Mouse (Mus musculus) heart, postnatal 0 days (tissue): ENCODE data around the gene Car5a. TPM values are rescaled to one million over a fixed set of nuclear protein-coding genes. Genes with fewer than 3 reads are reported as not detected.

ENCODE experiments used
- ATAC-seq: fragments of 200-750 bp; cut with Nextera tagmentation; 2 replicates; pipeline ENCODE4 v1.8.0; 2017; ENCODE audit warnings: low read depth, moderate number of reproducible peaks, moderate library complexity; ENCODE audit not compliant: insufficient read depth
- DNase-seq: peaks from one replicate; pipeline ENCODE4 v3.0.0-alpha.2; 2016; ENCODE audit warnings: low spot score
- H3K27ac ChIP-seq: fragments of 300-500 bp; sonication (generic); 2 replicates; pipeline ENCODE4 v1.5.1; 2014; ENCODE audit warnings: low read depth, mild to moderate bottlenecking
- H3K27me3 ChIP-seq: fragments of 300-500 bp; sonication (generic); 2 replicates; pipeline ENCODE4 v1.6.1; 2014; ENCODE audit warnings: low read length, mixed read lengths; ENCODE audit not compliant: control insufficient read depth, insufficient read depth
- H3K36me3 ChIP-seq: fragments of 300-500 bp; sonication (generic); replicated peaks from 2 replicates; pipeline ENCODE4 v1.6.1; 2014; ENCODE audit warnings: low read length, mixed read lengths; ENCODE audit not compliant: control insufficient read depth, insufficient read depth
- H3K4me1 ChIP-seq: fragments of 300-500 bp; sonication (generic); 2 replicates; pipeline ENCODE4 v1.6.1; 2014; ENCODE audit warnings: antibody characterized with exemption; ENCODE audit not compliant: control insufficient read depth, insufficient read depth
- H3K4me2 ChIP-seq: fragments of 300-500 bp; sonication (generic); 2 replicates; pipeline ENCODE4 v1.6.1; 2014; ENCODE audit warnings: low read depth, mild to moderate bottlenecking, low read length, moderate library complexity
- H3K4me3 ChIP-seq: fragments of 300-500 bp; sonication (generic); 2 replicates; pipeline ENCODE4 v1.5.1; 2014; ENCODE audit warnings: low read depth, low read length
- H3K9ac ChIP-seq: fragments of 300-500 bp; sonication (generic); replicated peaks from 2 replicates; pipeline ENCODE4 v1.6.1; 2014; ENCODE audit warnings: low read depth, low read length, mixed read lengths
- H3K9me3 ChIP-seq: fragments of 300-500 bp; sonication (generic); replicated peaks from 2 replicates; pipeline ENCODE4 v1.6.1; 2016; ENCODE audit warnings: low read length; ENCODE audit not compliant: control insufficient read depth
- CTCF ChIP-seq: IDR thresholded peaks from 2 replicates; pipeline ENCODE4 v1.5.1; 2016; ENCODE audit warnings: antibody characterized with exemption, control low read depth, low read depth
- EP300 ChIP-seq: IDR thresholded peaks from 2 replicates; pipeline ENCODE4 v1.6.1; 2016; ENCODE audit warnings: antibody characterized with exemption, low read depth
- WGBS: fragments of 180-500 bp; shearing (Covaris S2); extraction: QIAGEN DNeasy Blood & Tissue Kit; methylation state at CpG from one replicate; pipeline ENCODE4 v1.1.7; 2014; 5-methylcytosine and 5-hydroxymethylcytosine counted together
- polyA plus RNA-seq: library from polyadenylated mRNA; unstranded; fragments of >200 nt; fragmentation: Nextera tagmentation; extraction: Ambion mirVana; gene quantifications from 2 replicates; pipeline ENCODE4 v1.2.1, GENCODE M21; 2015
- total RNA-seq: library from RNA; depleted of rRNA; stranded (reverse); fragments of >200 nt; gene quantifications from 2 replicates; pipeline ENCODE4 v1.2.3, GENCODE M21; 2014; ENCODE audit warnings: low replicate concordance

Car5a gene
- total and polyA plus RNA-seq, 2 experiments from 2014 or later, result not detected

GRCm38 (mm10) chr8:121981520-121981895 is 36.8 kb upstream of the Car5a start:
- Histone ChIP-seq H3K27me3 (no peaks in the 10 kb centered on the region), H3K27ac (no peak overlapping the region), H3K4me2 (no peak overlapping the region), H3K4me3 (no peak overlapping the region), H3K36me3 (peaks cover 43% of the 10 kb centered on the region), H3K9me3 (no peaks in the 10 kb centered on the region), H3K4me1 (no peaks in the 10 kb centered on the region), H3K9ac (no peak overlapping the region)
- ATAC-seq (no peak), DNase-seq (no peak)
- TF ChIP-seq CTCF, result no peak
- TF ChIP-seq EP300, result no peak
- WGBS, result 59% methylated on average over 7 of the region's 7 CpGs

- H3K4me2 ChIP-seq, result no peak overlapping the region
- no peak for DNase-seq
- no peak overlapping the region for H3K27ac ChIP-seq
- H3K27me3 ChIP-seq, result no peaks in the 10 kb centered on the region
- H3K4me1 ChIP-seq, result no peaks in the 10 kb centered on the region
- TF ChIP-seq EP300 (no peak), CTCF (no peak)
- 74% methylated on average over 11 of the region's 11 CpGs for WGBS
- ATAC-seq, result no peak
- H3K36me3 ChIP-seq, result peaks cover 49% of the 10 kb centered on the region
- no peak overlapping the region for H3K4me3 ChIP-seq
- H3K9me3 ChIP-seq, result no peaks in the 10 kb centered on the region
- no peak overlapping the region for H3K9ac ChIP-seq
Measured at GRCm38 (mm10) chr8:121980792-121981519, 36.3 kb upstream of the Car5a start.

GRCm38 (mm10) chr8:121978670-121979069 is 34.0 kb upstream of the Car5a start:
- Histone ChIP-seq H3K27me3 (no peaks in the 10 kb centered on the region), H3K9ac (no peak overlapping the region), H3K4me1 (no peaks in the 10 kb centered on the region), H3K27ac (no peak overlapping the region), H3K4me3 (no peak overlapping the region), H3K4me2 (no peak overlapping the region), H3K36me3 (peaks cover 61% of the 10 kb centered on the region), H3K9me3 (no peaks in the 10 kb centered on the region)
- 92% methylated on average over 13 of the region's 13 CpGs for WGBS
- ATAC-seq (no peak), DNase-seq (no peak)
- TF ChIP-seq CTCF (no peak), EP300 (no peak)

- no peak overlapping the region for H3K4me3 ChIP-seq
- no peak overlapping the region for H3K4me2 ChIP-seq
- TF ChIP-seq CTCF (peak; percentile 92), EP300 (no peak)
- H3K36me3 ChIP-seq, result peaks cover 55% of the 10 kb centered on the region
- H3K4me1 ChIP-seq, result no peaks in the 10 kb centered on the region
- H3K27ac ChIP-seq, result no peak overlapping the region
- no peaks in the 10 kb centered on the region for H3K27me3 ChIP-seq
- H3K9me3 ChIP-seq, result no peaks in the 10 kb centered on the region
- 64% methylated on average over 8 of the region's 8 CpGs for WGBS
- DNase-seq (peak; percentile 87), ATAC-seq (peak; percentile 66)
- H3K9ac ChIP-seq, result no peak overlapping the region
Measured at GRCm38 (mm10) chr8:121977819-121978590, 33.3 kb upstream of the Car5a start.

GRCm38 (mm10) chr8:121973906-121974305 is 29.2 kb upstream of the Car5a start:
- Histone ChIP-seq H3K36me3 (peaks cover 35% of the 10 kb centered on the region), H3K4me1 (no peaks in the 10 kb centered on the region; the same call in 1 of the 2 replicates), H3K4me3 (no peak overlapping the region), H3K27me3 (no peaks in the 10 kb centered on the region), H3K4me2 (no peak overlapping the region), H3K9ac (no peak overlapping the region), H3K9me3 (no peaks in the 10 kb centered on the region), H3K27ac (no peak overlapping the region)
- WGBS, result 89% methylated on average over 28 of the region's 28 CpGs
- DNase-seq, result no peak
- TF ChIP-seq EP300 (no peak), CTCF (no peak)
- no peak for ATAC-seq
